Mouse (Mus musculus): ENCODE results near the gene Pex26. TPM values are rescaled to one million over a fixed set of nuclear protein-coding genes. Genes with fewer than 3 reads are reported as not detected.

The Pex26 gene
- total and polyA plus RNA-seq, 3 experiments, result 2.8 to 3.3 (median 3.2) TPM

- H3K36me3 ChIP-seq (replicated peaks in 1 of 2; ENCODE audit: control insufficient read depth in 1 of 2, insufficient read depth in 1 of 2, low read length in 1 of 2), result no peaks in the 10 kb centered on the region
- H3K4me3 ChIP-seq (replicated peaks in 1 of 3; ENCODE audit: low read depth in 2 of 3, low read length in 2 of 3, poor library complexity in 1 of 3), result no peak within 1 kb of the TSS
- no peak within 1 kb of the TSS for H3K4me2 ChIP-seq (ENCODE audit: insufficient read depth, low read depth, poor library complexity, severe bottlenecking)
- in situ Hi-C loops (cut with MboI; ENCODE audit: low pct_ligation_motif_present, low pct_unique_long_range_greater_than_20kb, low sequenced_read_pairs), result no loop called here
- H3K9me3 ChIP-seq (replicated peaks; ENCODE audit: low read length), result peaks cover 9% of the 10 kb centered on the region
- no peaks in the 10 kb centered on the region for H3K27me3 ChIP-seq (replicated peaks)
- no peaks in the 10 kb centered on the region for H3K79me2 ChIP-seq (replicated peaks; ENCODE audit: control insufficient read depth, extremely low read depth, insufficient read depth, poor library complexity, severe bottlenecking)
- H3K9ac ChIP-seq (ENCODE audit: insufficient read depth, low read depth), result no peak within 1 kb of the TSS
- H3K27ac ChIP-seq (ENCODE audit: insufficient read depth, low read depth), result no peak within 1 kb of the TSS
- dilution Hi-C loops (cut with MboI; ENCODE audit: extremely low pct_ligation_motif_present, extremely low pct_unique_long_range_greater_than_20kb, low sequenced_read_pairs), result no loop called here
- DNase-seq (ENCODE audit: extremely low read depth), result no peak
- no peak for TF ChIP-seq CHD1 (IDR thresholded peaks at IDR 0.05; ENCODE audit: low read depth, low read length)
- 0 out of 2 replicates have a peak, but pooled peaks have one; percentile 1 for TF ChIP-seq NRF1 (IDR thresholded peaks at IDR 0.05; ENCODE audit: low read depth, low read length)
- no peak for TF ChIP-seq POLR2AphosphoS2 (IDR thresholded peaks at IDR 0.05; ENCODE audit: low read depth, low read length)
- H3K4me1 ChIP-seq (ENCODE audit: control insufficient read depth in 1 of 2, insufficient read depth in 2 of 2), result peaks cover 4 to 6% of the 10 kb centered on the region in 2 experiments; a peak in 3 of 4 replicates
Observed at GRCm38 (mm10) chr6:121210149-121210925, 26.9 kb downstream of the Pex26 start, which contains the start of gene Tuba8. Tuba8 (plus strand) TSS chr6:121210696.

DNA sequence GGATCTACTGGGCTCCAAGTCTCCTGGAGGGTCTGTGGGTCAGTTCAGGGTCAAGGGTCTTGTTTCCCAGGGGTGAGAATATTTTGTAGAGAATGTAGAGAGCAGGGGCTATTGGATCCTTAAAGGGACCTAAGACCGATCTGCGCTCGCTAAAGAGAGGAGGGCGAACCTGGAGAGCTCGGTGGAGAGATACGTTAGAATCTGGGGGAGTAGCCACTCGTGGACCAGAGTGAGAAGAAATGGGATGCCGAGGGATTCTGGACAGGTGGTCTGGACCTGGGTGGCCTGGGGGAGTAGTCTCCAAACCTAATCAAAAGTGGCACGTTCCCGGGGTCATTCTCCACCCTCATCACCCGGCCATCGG is 27.4 kb downstream of the Pex26 start:
- no peak for DNase-seq (ENCODE audit: extremely low read depth)
- Histone ChIP-seq H3K9me3 (replicated peaks; ENCODE audit: low read length) (peaks cover 9% of the 10 kb centered on the region), H3K4me2 (ENCODE audit: insufficient read depth, low read depth, poor library complexity, severe bottlenecking) (no peak overlapping the region), H3K4me1 (ENCODE audit: control insufficient read depth in 1 of 2, insufficient read depth in 2 of 2) (peaks cover 4 to 6% of the 10 kb centered on the region in 2 experiments; a peak in 3 of 4 replicates), H3K27ac (ENCODE audit: insufficient read depth, low read depth) (no peak overlapping the region), H3K4me3 (replicated peaks in 1 of 3; ENCODE audit: low read depth in 2 of 3, low read length in 2 of 3, poor library complexity in 1 of 3) (no peak overlapping the region), H3K27me3 (replicated peaks) (no peaks in the 10 kb centered on the region), H3K9ac (ENCODE audit: insufficient read depth, low read depth) (no peak overlapping the region), H3K79me2 (replicated peaks; ENCODE audit: control insufficient read depth, extremely low read depth, insufficient read depth, poor library complexity, severe bottlenecking) (no peaks in the 10 kb centered on the region), H3K36me3 (replicated peaks in 1 of 2; ENCODE audit: control insufficient read depth in 1 of 2, insufficient read depth in 1 of 2, low read length in 1 of 2) (no peaks in the 10 kb centered on the region)
- TF ChIP-seq CHD2 (IDR thresholded peaks at IDR 0.05; ENCODE audit: low read length) (no peak), CTCF (conservative IDR thresholded peaks at IDR 0.05 in 1 of 2, IDR thresholded peaks at IDR 0.05 in 1 of 2; ENCODE audit: low read depth in 2 of 2, low read length in 2 of 2) (no peak), UBTF (IDR thresholded peaks at IDR 0.05; ENCODE audit: low read depth, low read length) (no peak), KAT2A (IDR thresholded peaks at IDR 0.05; ENCODE audit: insufficient replicate concordance, low read length) (no peak), BHLHE40 (IDR thresholded peaks at IDR 0.05; ENCODE audit: low read depth, low read length) (no peak), TBP (conservative IDR thresholded peaks at IDR 0.05; ENCODE audit: low read depth, low read length) (no peak), JUND (conservative IDR thresholded peaks at IDR 0.05; ENCODE audit: low read depth, low read length) (no peak), POLR2A (IDR thresholded peaks at IDR 0.05; ENCODE audit: low read depth, low read length) (no peak), USF1 (IDR thresholded peaks at IDR 0.05; ENCODE audit: low read depth, low read length) (no peak), MXI1 (IDR thresholded peaks at IDR 0.05; ENCODE audit: low read depth, low read length) (no peak), MAX (IDR thresholded peaks at IDR 0.05; ENCODE audit: low read length) (no peak), E2F4 (IDR thresholded peaks at IDR 0.05; ENCODE audit: insufficient replicate concordance, low read depth, low read length) (no peak), RAD21 (IDR thresholded peaks at IDR 0.05; ENCODE audit: low read depth, low read length) (no peak)
- in situ Hi-C loops (cut with MboI; ENCODE audit: low pct_ligation_motif_present, low pct_unique_long_range_greater_than_20kb, low sequenced_read_pairs) (no loop called here), dilution Hi-C loops (cut with MboI; ENCODE audit: extremely low pct_ligation_motif_present, extremely low pct_unique_long_range_greater_than_20kb, low sequenced_read_pairs) (no loop called here)
